Mouse (Mus musculus) cerebral cortex, adult 2 months (tissue): ENCODE results near the gene Phldb1.

ENCODE experiments used
- WGBS: fragments of 180-500 bp; shearing (Covaris S2); methylation state at CpG from one replicate; pipeline ENCODE4 v1.1.7; 2018; 5-methylcytosine and 5-hydroxymethylcytosine counted together

Gene Phldb1

DNA sequence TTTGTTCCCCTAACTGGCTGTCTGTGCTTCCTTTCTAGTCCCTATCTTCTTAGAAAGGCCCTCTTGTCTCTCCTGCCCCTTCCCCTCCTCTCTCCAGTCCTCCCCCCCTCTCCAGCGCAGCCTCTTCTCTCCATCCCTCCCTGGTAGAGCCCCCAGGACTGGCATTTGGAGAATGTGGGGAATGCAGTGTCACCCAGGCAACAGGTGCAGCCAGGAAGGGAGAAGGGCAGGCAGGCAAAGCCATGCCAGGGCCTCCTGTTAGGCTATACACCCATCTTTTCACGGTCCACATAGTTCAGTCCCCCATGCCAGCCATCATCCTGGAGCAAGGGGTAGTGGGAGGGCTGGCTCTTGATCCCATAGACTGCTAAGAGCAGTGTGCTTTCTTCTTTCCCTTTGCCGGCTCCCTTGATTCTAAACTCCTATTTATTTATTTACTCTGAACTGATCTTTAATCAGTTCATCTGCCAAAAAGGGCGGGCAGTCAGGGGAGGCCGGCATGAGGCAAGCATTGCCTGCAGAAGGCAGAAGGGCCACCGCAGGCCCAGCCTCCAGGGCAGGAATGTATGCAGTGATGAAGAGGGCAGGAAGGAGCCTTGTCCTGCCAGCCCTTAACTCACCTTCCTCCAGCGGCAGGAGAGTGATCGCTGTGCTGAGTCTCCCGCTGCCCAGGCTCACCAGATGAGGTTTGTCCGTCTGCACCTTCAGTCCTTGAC is 8.4 kb downstream of the Phldb1 start:
- WGBS, result 70% methylated on average over 10 of the region's 10 CpGs

DNA sequence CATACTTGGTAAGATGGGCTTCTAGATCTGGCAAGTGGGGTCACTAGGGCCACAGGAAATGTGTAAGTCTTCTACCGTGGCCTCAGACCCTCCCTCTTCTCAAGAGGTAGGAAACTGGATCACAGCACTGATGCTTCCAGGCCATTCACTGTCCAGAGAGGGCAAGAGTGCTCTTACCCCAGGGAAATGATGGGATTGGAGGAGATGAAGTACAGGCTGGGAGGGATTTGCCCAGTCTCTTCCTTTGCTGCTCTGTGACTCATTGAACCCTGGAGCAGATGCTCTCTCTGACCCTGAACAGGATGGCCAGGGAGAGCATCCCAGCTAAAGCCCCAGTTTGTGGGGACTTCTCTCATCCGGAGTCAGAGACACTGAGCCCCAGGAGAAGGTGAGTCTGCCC is 10.3 kb downstream of the Phldb1 start:
- WGBS, result 53% methylated on average over 2 of the region's 2 CpGs

GRCm38 (mm10) chr9:44724223-44724622 is 10.8 kb downstream of the Phldb1 start:
- WGBS, result 36% methylated on average over 6 of the region's 6 CpGs

GRCm38 (mm10) chr9:44723521-44724041 is 11.4 kb downstream of the Phldb1 start:
- 59% methylated on average over 11 of the region's 11 CpGs for WGBS

GRCm38 (mm10) chr9:44723008-44723407 is 12.0 kb downstream of the Phldb1 start:
- 43% methylated on average over 7 of the region's 7 CpGs for WGBS

DNA sequence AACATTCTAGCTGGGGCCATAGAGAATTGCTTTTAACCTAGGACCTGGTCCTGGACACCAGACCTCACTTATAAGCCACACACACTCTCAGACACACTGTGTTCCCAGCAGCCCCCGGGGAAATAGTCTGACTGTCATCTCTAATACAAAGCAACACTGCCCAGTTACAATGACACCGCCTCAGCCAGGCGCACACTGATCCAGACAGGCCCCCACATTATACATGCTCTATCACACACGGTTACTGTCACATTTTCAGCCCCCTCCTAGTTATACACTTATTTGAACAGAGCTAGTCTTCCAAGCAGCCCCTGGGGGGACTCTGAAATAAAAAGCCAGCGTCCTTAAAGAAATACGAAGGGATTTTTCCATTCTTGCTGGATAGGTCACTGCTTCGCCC is 12.4 kb downstream of the Phldb1 start:
- WGBS, result 62% methylated on average over 7 of the region's 7 CpGs

DNA sequence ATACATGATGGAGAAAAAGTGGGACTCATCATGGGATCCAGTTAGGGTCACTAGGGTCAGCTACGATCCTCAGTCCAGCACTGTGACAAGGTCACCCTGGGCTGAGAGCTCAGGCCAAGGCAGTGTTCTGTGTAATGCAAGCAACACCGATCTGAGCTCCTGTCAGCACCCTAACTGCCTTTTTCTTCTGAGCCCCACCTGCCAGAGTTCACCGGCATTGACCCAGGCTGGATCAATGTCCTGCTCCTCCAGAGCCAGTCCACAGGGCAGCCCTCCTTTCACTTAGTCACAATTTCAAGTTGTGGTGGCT is 13.2 kb downstream of the Phldb1 start:
- 80% methylated on average over 3 of the region's 3 CpGs for WGBS

GRCm38 (mm10) chr9:44721154-44721876 is 13.7 kb downstream of the Phldb1 start:
- WGBS, result 7% methylated on average over 38 of the region's 40 CpGs

DNA sequence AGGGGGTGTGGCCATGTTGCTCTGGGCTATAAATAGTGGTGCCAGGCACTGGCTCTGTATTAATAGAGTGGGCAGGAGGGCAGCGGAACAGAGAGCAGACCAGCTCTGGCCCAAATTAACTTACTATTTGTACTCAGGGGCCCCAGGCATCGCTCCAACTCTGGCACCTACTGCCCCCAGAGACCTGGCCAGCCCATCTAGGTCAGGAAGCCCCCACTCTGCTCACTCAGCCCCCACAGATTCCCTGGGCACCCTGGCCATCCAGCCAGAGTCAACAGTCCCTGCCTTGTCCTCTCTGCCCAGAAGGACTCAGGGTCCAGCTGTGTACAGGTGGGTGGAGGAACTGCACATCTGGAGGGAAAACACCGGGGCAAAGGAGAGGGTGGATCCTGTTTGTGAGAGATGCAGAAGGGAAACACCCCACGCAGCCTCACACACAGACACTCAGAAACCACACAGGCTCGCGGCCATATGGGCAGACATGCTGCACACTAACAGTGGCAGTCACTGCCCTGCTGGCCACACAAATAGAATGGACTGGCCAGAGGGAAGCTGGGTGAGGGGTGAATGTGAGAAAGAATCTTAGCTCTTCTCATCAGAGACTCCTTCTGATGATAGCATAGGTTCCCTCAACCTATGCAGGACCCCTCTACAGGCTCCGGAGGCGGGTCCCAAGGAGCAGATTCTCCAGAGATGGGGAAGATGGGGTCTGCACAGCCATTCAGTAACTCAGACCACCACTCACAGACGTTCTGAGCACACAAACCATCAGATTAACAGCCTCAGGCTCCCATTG is 14.4 kb downstream of the Phldb1 start:
- WGBS, result 14% methylated on average over 9 of the region's 9 CpGs

GRCm38 (mm10) chr9:44719632-44720357 is 15.2 kb downstream of the Phldb1 start:
- WGBS, result 42% methylated on average over 8 of the region's 8 CpGs

- 61% methylated on average over 12 of the region's 12 CpGs for WGBS
Observed at GRCm38 (mm10) chr9:44718937-44719631, 15.9 kb downstream of the Phldb1 start.

- WGBS, result 68% methylated on average over 10 of the region's 10 CpGs
Observed at GRCm38 (mm10) chr9:44717822-44718242, 17.2 kb downstream of the Phldb1 start.

- 73% methylated on average over 6 of the region's 6 CpGs for WGBS
Observed at GRCm38 (mm10) chr9:44716997-44717821, 17.8 kb downstream of the Phldb1 start.

GRCm38 (mm10) chr9:44715705-44716362 is 19.2 kb downstream of the Phldb1 start:
- 94% methylated on average over 29 of the region's 29 CpGs for WGBS

DNA sequence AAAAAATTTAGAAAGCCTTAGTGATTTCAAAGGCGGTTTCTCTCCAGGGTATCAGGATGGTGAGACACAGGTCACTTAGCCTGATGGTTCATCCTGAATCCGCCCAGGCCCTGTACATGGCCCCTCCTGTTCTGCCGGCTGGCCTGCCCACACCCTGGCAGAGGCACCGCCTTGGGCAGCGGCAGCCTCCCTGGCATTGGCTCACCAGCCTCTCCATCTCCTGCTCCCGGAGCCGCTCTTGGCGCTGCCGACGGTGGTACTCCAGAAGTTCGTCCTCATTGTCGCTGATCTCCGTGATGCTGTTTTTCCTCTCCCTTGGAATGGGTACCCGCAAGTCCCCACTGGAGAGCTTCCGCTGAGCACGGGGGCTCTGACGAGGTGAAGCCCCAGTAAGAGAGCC is 19.9 kb downstream of the Phldb1 start:
- 79% methylated on average over 17 of the region's 17 CpGs for WGBS

DNA sequence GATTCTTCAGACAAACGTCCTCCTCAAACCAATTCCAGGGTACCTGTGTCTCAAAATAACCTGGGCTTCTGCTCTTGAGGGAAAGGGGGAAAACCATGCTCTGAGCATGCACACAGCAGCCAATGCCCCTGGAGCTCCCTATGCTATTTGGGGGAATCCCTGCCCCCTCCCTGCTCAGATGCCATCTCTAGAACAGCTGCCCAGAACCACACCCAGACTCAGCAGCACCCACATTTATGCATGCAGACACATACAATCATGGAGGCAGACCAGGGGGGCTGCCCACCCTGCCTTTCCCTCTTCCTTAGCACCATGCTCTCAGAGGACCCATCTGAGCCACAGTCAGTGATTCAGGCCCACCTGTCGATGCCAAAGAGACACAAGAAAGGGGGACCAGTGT is 21.4 kb downstream of the Phldb1 start:
- WGBS, result 66% methylated on average over 2 of the region's 2 CpGs

- 88% methylated on average over 6 of the region's 6 CpGs for WGBS
Observed at GRCm38 (mm10) chr9:44713080-44713479, 21.9 kb downstream of the Phldb1 start.

DNA sequence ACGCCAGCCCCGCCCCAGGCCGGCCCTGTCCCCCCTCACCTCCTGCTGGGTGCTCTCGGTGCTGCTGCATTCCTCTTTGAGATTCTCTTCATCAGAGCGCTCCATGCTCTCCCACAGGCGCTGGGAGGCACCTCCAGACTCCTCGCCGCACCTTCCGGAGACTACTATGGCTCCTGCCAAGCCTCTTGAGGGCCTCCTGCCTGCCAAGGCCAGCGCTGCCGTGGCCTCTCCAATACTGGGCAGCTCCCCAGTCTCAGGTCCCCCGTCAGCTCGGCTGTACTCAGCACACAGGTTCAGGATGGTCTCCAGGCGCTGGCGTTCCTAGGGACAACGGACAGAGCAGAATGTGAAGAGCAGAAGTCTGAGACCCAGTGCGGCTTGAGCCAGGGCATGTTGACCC is 23.4 kb downstream of the Phldb1 start:
- 80% methylated on average over 17 of the region's 17 CpGs for WGBS

DNA sequence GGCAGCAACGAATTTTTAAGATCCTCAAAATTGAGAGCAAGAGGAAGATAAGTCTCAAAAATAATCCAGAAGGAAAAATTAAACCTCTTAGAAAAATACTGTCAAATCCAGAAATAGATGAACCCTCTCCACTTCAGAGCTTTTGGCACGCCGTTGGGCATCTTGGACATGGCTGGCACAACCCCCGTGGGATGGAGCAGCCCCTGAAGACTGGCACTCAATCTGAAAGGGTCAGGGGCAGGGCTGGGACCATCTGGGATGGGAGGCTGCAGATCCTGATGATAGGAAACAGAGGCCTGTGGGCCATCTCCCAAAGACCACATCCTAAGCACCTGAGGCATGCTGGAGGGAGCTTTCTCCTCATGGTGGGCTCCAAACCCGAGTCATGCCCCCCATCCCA is 24.8 kb downstream of the Phldb1 start:
- 56% methylated on average over 5 of the region's 5 CpGs for WGBS

DNA sequence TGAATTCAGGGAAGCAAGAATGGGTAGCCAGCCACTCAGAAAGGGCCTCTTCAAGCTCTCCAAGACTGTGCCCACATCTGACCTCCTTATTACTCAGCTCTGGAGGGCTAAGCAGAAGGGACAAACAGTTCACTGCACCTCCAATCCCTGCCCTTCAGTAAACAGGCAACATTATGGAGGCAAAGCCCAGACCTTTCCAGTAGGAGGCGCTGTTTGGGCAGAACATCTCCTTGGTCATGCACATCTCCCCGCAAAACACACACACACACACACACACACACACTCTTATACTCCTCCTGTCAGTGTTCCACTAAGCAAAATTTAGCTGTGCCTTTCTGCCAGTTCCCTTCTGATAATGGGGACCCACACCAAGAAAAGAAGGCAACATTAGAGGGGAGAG is 25.4 kb downstream of the Phldb1 start:
- 43% methylated on average over 2 of the region's 2 CpGs for WGBS
